ENCODE assay signal across 14 mouse cellular contexts in the genomic region with DNA sequence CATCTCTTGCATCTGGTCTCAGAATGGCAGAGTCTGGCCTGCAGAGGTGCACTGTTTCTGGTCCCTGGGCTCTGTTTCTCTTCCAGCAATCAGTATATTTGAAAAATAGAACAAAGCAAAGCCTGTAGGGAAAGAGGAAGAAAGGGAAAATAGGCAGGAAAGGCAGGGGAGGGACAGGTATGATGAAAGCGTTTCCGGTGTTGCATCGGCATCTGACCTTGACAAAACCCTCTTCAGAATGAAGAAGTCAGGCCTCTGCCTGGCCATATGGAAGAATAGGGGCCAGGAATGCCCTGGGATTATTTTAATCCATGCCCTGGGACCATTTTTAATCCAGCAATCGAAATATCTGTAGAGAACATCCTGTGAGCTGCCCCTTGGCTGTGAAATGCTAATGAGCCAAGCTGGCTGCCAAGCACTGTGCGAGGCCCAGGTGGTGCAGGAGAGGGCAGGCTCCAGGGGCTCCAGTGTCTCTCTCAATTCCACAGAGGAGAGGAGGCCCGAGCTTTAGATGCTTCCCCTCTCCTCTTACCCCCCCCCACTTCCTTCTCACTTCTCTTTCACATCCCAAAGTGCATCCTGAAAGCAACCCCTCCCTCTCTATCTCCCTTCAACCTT.
DNase-seq lines count a peak whose midpoint lies in the region; ATAC-seq and TF ChIP-seq lines count a peak whose summit lies in the region.
"Had no signal": no experiment of that assay in that cellular context is flagged by ENCODE, and none has a peak within 500 bp of the region (broad histone marks: within the 10 kb centered on the region; RNA-seq: fewer than 3 reads in every experiment).

No protein-coding gene starts in this region.

- H3K36me3 ChIP-seq in forebrain, embryonic 13.5 days (ENCODE audit: poor library complexity, severe bottlenecking) = no peaks in the 10 kb centered on the region
- no peaks in the 10 kb centered on the region for H3K36me3 ChIP-seq in forebrain, embryonic 10.5 days (replicated peaks)
- H3K36me3 ChIP-seq in neural tube, embryonic 13.5 days = no peaks in the 10 kb centered on the region

- WGBS in forebrain, embryonic 13.5 days = 57% methylated on average over 6 of the region's 6 CpGs
- WGBS in forebrain, embryonic 10.5 days = 79% methylated on average over 6 of the region's 6 CpGs
- whole genome bisulfite sequencing in neural tube, embryonic 13.5 days = 44% methylated on average over 6 of the region's 6 CpGs

- no peak overlapping the region for H3K4me2 ChIP-seq in forebrain, embryonic 13.5 days
- H3K4me2 ChIP-seq in neural tube, embryonic 13.5 days = no peak overlapping the region

- H3K27ac ChIP-seq in forebrain, embryonic 13.5 days = peak overlapping the region; percentile 7
- H3K27ac ChIP-seq in forebrain, embryonic 10.5 days = no peak overlapping the region
- peak overlapping the region; percentile 71 for H3K27ac ChIP-seq in neural tube, embryonic 13.5 days (replicated peaks)
- H3K27ac ChIP-seq in layer of hippocampus, adult 2 months = no peak overlapping the region
- H3K27ac ChIP-seq: heart, adult 2 months had no signal

- H3K27me3 ChIP-seq in forebrain, embryonic 13.5 days = no peaks in the 10 kb centered on the region
- H3K27me3 ChIP-seq in forebrain, embryonic 10.5 days (ENCODE audit: poor library complexity, severe bottlenecking) = no peaks in the 10 kb centered on the region
- H3K27me3 ChIP-seq in neural tube, embryonic 13.5 days = no peaks in the 10 kb centered on the region

- ATAC-seq in forebrain, embryonic 13.5 days = peak; percentile 45; the same call in 1 of the 2 replicates
- peak; percentile 83 for ATAC-seq in neural tube, embryonic 13.5 days (ENCODE audit: low read depth)
- peak; percentile 75 for ATAC-seq in megakaryocyte, adult 5-6 weeks (ENCODE audit: poor library complexity, severe bottlenecking)

- H3K9ac ChIP-seq in forebrain, embryonic 13.5 days = no peak overlapping the region
- H3K9ac ChIP-seq in neural tube, embryonic 13.5 days = no peak overlapping the region

- TF ChIP-seq CTCF in layer of hippocampus, adult 2 months (conservative IDR thresholded peaks at IDR 0.05) = no peak

- no peak for DNase-seq in forebrain, embryonic 10.5 days (ENCODE audit: extremely low spot score, low spot score)
- DNase-seq in neural tube, embryonic 10.5 days (ENCODE audit: extremely low spot score, low spot score) = no peak
- DNase-seq in layer of hippocampus, adult 2 months (ENCODE audit: low spot score in 2 of 2) = no peak
- DNase-seq in urinary bladder, postnatal 36 days (ENCODE audit: low spot score in 2 of 2) = no peak
- no peak for DNase-seq in natural killer cell, adult 2 months (ENCODE audit: low spot score in 2 of 2)
- DNase-seq: cerebellum, adult 8-10 months; heart, adult 2 months; heart, postnatal 14 days; kidney, adult 11 months; right cerebral cortex, postnatal 14 days; thymus, adult 2 months had no signal

- no peaks in the 10 kb centered on the region for H3K9me3 ChIP-seq in forebrain, embryonic 13.5 days (replicated peaks)
- H3K9me3 ChIP-seq in forebrain, embryonic 10.5 days = no peaks in the 10 kb centered on the region
- H3K9me3 ChIP-seq in neural tube, embryonic 13.5 days = no peaks in the 10 kb centered on the region

- H3K4me3 ChIP-seq in forebrain, embryonic 13.5 days = no peak overlapping the region
- no peak overlapping the region for H3K4me3 ChIP-seq in forebrain, embryonic 10.5 days
- H3K4me3 ChIP-seq in neural tube, embryonic 13.5 days = no peak overlapping the region
- no peak overlapping the region for H3K4me3 ChIP-seq in layer of hippocampus, adult 2 months
- H3K4me3 ChIP-seq: heart, adult 2 months had no signal

- H3K4me1 ChIP-seq in forebrain, embryonic 13.5 days = peaks cover 29% of the 10 kb centered on the region
- H3K4me1 ChIP-seq in forebrain, embryonic 10.5 days = peaks cover 12% of the 10 kb centered on the region; the same call in 1 of the 2 replicates
- H3K4me1 ChIP-seq in neural tube, embryonic 13.5 days (replicated peaks) = peaks cover 55% of the 10 kb centered on the region

Comparison
In these comparisons a context has a peak if more than half of its experiments do, and no peak if none do; other contexts are left out.
1. H3K27ac ChIP-seq: peak in forebrain, embryonic 13.5 days (single experiment) and neural tube, embryonic 13.5 days (single experiment); none in forebrain, embryonic 10.5 days (single experiment) and layer of hippocampus, adult 2 months (single experiment).
2. Peak in every context shown above with its lines, with median percentiles within 50 percentile points of each other: ATAC-seq.